Mouse (Mus musculus): Measurements from ENCODE around the gene Agrn. TPM values are rescaled to one million over a fixed set of nuclear protein-coding genes. Genes with fewer than 3 reads are reported as not detected.

Agrn gene
- polyA plus RNA-seq (2017; shearing (Covaris generic)): 2.0 TPM

GRCm38 (mm10) chr4:156197131-156197828 lies at the start of gene Agrn:
Agrn (minus strand) TSS chr4:156197488.

GRCm38 (mm10) chr4:156235808-156236533 lies 38.7 kb upstream of the Agrn start, which contains the start of gene Noc2l:
Noc2l (plus strand) TSS chr4:156236010.

GRCm38 (mm10) chr4:156234701-156235213 lies 37.5 kb upstream of the Agrn start, which contains the start of gene Plekhn1:
Plekhn1 (minus strand) TSS chr4:156234857.

GRCm38 (mm10) chr4:156215649-156216048 lies 18.4 kb upstream of the Agrn start, which contains the start of gene Perm1:
Perm1 (plus strand) TSS chr4:156215868.

GRCm38 (mm10) chr4:156203001-156203412 lies 5.7 kb upstream of the Agrn start, which contains the start of gene AW011738:
AW011738 (plus strand) TSS chr4:156203304.

GRCm38 (mm10) chr4:156200623-156201475 lies 3.6 kb upstream of the Agrn start, which contains the start of gene Isg15:
Isg15 (minus strand) TSS chr4:156200818.

GRCm38 (mm10) chr4:156130436-156130835 lies 66.9 kb downstream of the Agrn start, which contains the start of gene Rnf223:
Rnf223 (plus strand) TSS chr4:156130513.

Other genes with a start within 250 kb of the Agrn start
- gene C1qtnf12, start 235.2 kb downstream of the Agrn start, polyA plus RNA-seq (2017; shearing (Covaris generic)): 11.2 TPM
- 0.98 TPM for gene B3galt6, start 204.8 kb downstream of the Agrn start, polyA plus RNA-seq (2017; shearing (Covaris generic))
- gene Sdf4, start 204.6 kb downstream of the Agrn start, polyA plus RNA-seq (2017; shearing (Covaris generic)): 590 TPM
- 948 TPM for gene Tnfrsf4, start 183.6 kb downstream of the Agrn start, polyA plus RNA-seq (2017; shearing (Covaris generic))
- gene Tnfrsf18, start 171.3 kb downstream of the Agrn start, polyA plus RNA-seq (2017; shearing (Covaris generic)): 768 TPM
- gene Ttll10, start 138.1 kb downstream of the Agrn start, polyA plus RNA-seq (2017; shearing (Covaris generic)): 0.35 TPM
- 40.7 TPM for gene 9430015G10Rik, start 87.5 kb downstream of the Agrn start, polyA plus RNA-seq (2017; shearing (Covaris generic))
- 0.19 TPM for gene Rnf223, start 67.0 kb downstream of the Agrn start, polyA plus RNA-seq (2017; shearing (Covaris generic))
- 60.5 TPM for gene Isg15, start 3.3 kb upstream of the Agrn start, polyA plus RNA-seq (2017; shearing (Covaris generic))
- gene AW011738, start 5.8 kb upstream of the Agrn start, polyA plus RNA-seq (2017; shearing (Covaris generic)): 24.6 TPM
- gene Perm1, start 18.4 kb upstream of the Agrn start, polyA plus RNA-seq (2017; shearing (Covaris generic)): 2.1 TPM
- gene Plekhn1, start 37.4 kb upstream of the Agrn start, polyA plus RNA-seq (2017; shearing (Covaris generic)): 6.6 TPM
- gene Noc2l, start 38.5 kb upstream of the Agrn start, polyA plus RNA-seq (2017; shearing (Covaris generic)): 11.7 TPM
- gene Samd11, start 58.2 kb upstream of the Agrn start, polyA plus RNA-seq (2017; shearing (Covaris generic)): 5.2 TPM
- gene Vmn2r-ps159, start 133.6 kb upstream of the Agrn start, polyA plus RNA-seq (2017; shearing (Covaris generic)): not detected

Data from CD4-positive, CD25-positive, alpha-beta regulatory T cell, adult 9 weeks (primary cell).